Mouse (Mus musculus) thymus, postnatal 4 days (tissue): ENCODE measurements around the gene Nfib.

ENCODE experiments used
- DNase-seq: peaks from one replicate; pipeline ENCODE4 v3.0.0; 2021

Nfib gene

GRCm38 (mm10) chr4:82408463-82409404 lies 296.8 kb downstream of the Nfib start:
- DNase-seq, result no peak

GRCm38 (mm10) chr4:82406511-82406910 lies 299.0 kb downstream of the Nfib start:
- no peak for DNase-seq

- no peak for DNase-seq
Observed at GRCm38 (mm10) chr4:82405791-82406190, 299.8 kb downstream of the Nfib start.

- DNase-seq, result no peak
Observed at GRCm38 (mm10) chr4:82403975-82404651, 301.4 kb downstream of the Nfib start.

GRCm38 (mm10) chr4:82402666-82403065 lies 302.9 kb downstream of the Nfib start:
- no peak for DNase-seq

- no peak for DNase-seq
Observed at GRCm38 (mm10) chr4:82401450-82402061, 304.0 kb downstream of the Nfib start.

- no peak for DNase-seq
Observed at GRCm38 (mm10) chr4:82400536-82400935, 305.0 kb downstream of the Nfib start.

- no peak for DNase-seq
Observed at GRCm38 (mm10) chr4:82399406-82400380, 305.9 kb downstream of the Nfib start.

GRCm38 (mm10) chr4:82398282-82398681 lies 307.3 kb downstream of the Nfib start:
- DNase-seq, result no peak

- no peak for DNase-seq
Observed at GRCm38 (mm10) chr4:82396805-82397204, 308.7 kb downstream of the Nfib start.

GRCm38 (mm10) chr4:82396003-82396402 lies 309.5 kb downstream of the Nfib start:
- no peak for DNase-seq

GRCm38 (mm10) chr4:82394346-82394745 lies 311.2 kb downstream of the Nfib start:
- no peak for DNase-seq

- no peak for DNase-seq
Observed at GRCm38 (mm10) chr4:82393021-82393420, 312.5 kb downstream of the Nfib start.

- DNase-seq, result no peak
Observed at GRCm38 (mm10) chr4:82392496-82392895, 313.1 kb downstream of the Nfib start.

- DNase-seq, result no peak
Observed at GRCm38 (mm10) chr4:82391726-82392472, 313.7 kb downstream of the Nfib start.

GRCm38 (mm10) chr4:82390545-82390944 lies 315.0 kb downstream of the Nfib start:
- DNase-seq, result no peak

- no peak for DNase-seq
Observed at GRCm38 (mm10) chr4:82389876-82390275, 315.7 kb downstream of the Nfib start.

GRCm38 (mm10) chr4:82387620-82388019 lies 317.9 kb downstream of the Nfib start:
- DNase-seq, result no peak

- DNase-seq, result no peak
Observed at GRCm38 (mm10) chr4:82386222-82386993, 319.1 kb downstream of the Nfib start.

- no peak for DNase-seq
Observed at GRCm38 (mm10) chr4:82385638-82386037, 319.9 kb downstream of the Nfib start.
